Mouse (Mus musculus): Measurements from ENCODE around the gene Pik3ip1.

GRCm38 (mm10) chr11:3370162-3370561, 40.0 kb downstream of the Pik3ip1 start:
- TF ChIP-seq CTCF (IDR thresholded peaks at IDR 0.05; ENCODE audit: extremely low read depth, insufficient read length, insufficient replicate concordance, low read depth, low read length) (no peak), POLR2A (IDR thresholded peaks at IDR 0.05; ENCODE audit: low read depth, low read length) (no peak)
